Mouse (Mus musculus) heart, postnatal 0 days (tissue): ENCODE measurements around the gene Zfp827.

ENCODE experiments used
- CTCF ChIP-seq: IDR thresholded peaks from 2 replicates; pipeline ENCODE4 v1.5.1; 2016; ENCODE audit warnings: antibody characterized with exemption, control low read depth, low read depth
- EP300 ChIP-seq: IDR thresholded peaks from 2 replicates; pipeline ENCODE4 v1.6.1; 2016; ENCODE audit warnings: antibody characterized with exemption, low read depth

GRCm38 (mm10) chr8:79065924-79066323 lies 37.7 kb downstream of the Zfp827 start:
- TF ChIP-seq CTCF, result no peak
- TF ChIP-seq EP300, result no peak
